Mouse (Mus musculus) stomach, embryonic 14.5 days (tissue): ENCODE measurements around the gene Prickle4. TPM values are rescaled to one million over a fixed set of nuclear protein-coding genes. Genes with fewer than 3 reads are reported as not detected.

Source experiments
- ATAC-seq: fragments of 200-750 bp; cut with Nextera tagmentation; 2 replicates; pipeline ENCODE4 v1.8.0; 2017; ENCODE audit warnings: low read depth, moderate TSS enrichment; ENCODE audit not compliant: insufficient number of reproducible peaks, insufficient read depth, low FRiP score
- H3K27ac ChIP-seq: fragments of 300-500 bp; sonication (generic); 2 replicates; pipeline ENCODE4 v1.5.1; 2014; ENCODE audit warnings: mild to moderate bottlenecking, low read length, moderate library complexity, mixed read lengths
- H3K27me3 ChIP-seq: fragments of 300-500 bp; sonication (generic); 2 replicates; pipeline ENCODE4 v1.6.1; 2014; ENCODE audit warnings: low read length, control low read depth, mixed read lengths; ENCODE audit not compliant: control insufficient read depth, insufficient read depth
- H3K36me3 ChIP-seq: fragments of 300-500 bp; sonication (generic); 2 replicates; pipeline ENCODE4 v1.6.1; 2014; ENCODE audit warnings: mild to moderate bottlenecking, control low read depth, low read length, moderate library complexity, mixed read lengths; ENCODE audit not compliant: control insufficient read depth, insufficient read depth
- H3K4me1 ChIP-seq: fragments of 300-500 bp; sonication (generic); 2 replicates; pipeline ENCODE4 v1.6.1; 2014; ENCODE audit warnings: low read length, control low read depth, mixed read lengths; ENCODE audit not compliant: control insufficient read depth, insufficient read depth
- H3K4me2 ChIP-seq: fragments of 300-500 bp; sonication (generic); replicated peaks from 2 replicates; pipeline ENCODE4 v1.6.1; 2014; ENCODE audit warnings: low read depth, low read length, control low read depth
- H3K4me3 ChIP-seq: fragments of 300-500 bp; sonication (generic); 2 replicates; pipeline ENCODE4 v1.5.1; 2014; ENCODE audit warnings: low read depth, low read length, control low read depth
- H3K9ac ChIP-seq: fragments of 300-500 bp; sonication (generic); replicated peaks from 2 replicates; pipeline ENCODE4 v1.6.1; 2014; ENCODE audit warnings: low read depth, mild to moderate bottlenecking, control low read depth, low read length, moderate library complexity, mixed read lengths
- H3K9me3 ChIP-seq: fragments of 300-500 bp; sonication (generic); 2 replicates; pipeline ENCODE4 v1.6.1; 2016; ENCODE audit warnings: low read depth, low read length, control low read depth; ENCODE audit not compliant: control insufficient read depth
- WGBS: fragments of 180-500 bp; shearing (Covaris S2); extraction: QIAGEN DNeasy Blood & Tissue Kit; methylation state at CpG from one replicate; pipeline ENCODE4 v1.1.7; 2014; 5-methylcytosine and 5-hydroxymethylcytosine counted together
- polyA plus RNA-seq: library from polyadenylated mRNA; unstranded; fragments of >200 nt; fragmentation: Nextera tagmentation; extraction: Ambion mirVana; gene quantifications from 2 replicates; pipeline ENCODE4 v1.2.1, GENCODE M21; 2014

The Prickle4 gene
- polyA plus RNA-seq, 1 experiment from 2014 or later: 2.0 TPM

- Histone ChIP-seq H3K9me3 (no peaks in the 10 kb centered on the region), H3K36me3 (no peaks in the 10 kb centered on the region), H3K4me1 (peaks cover 6% of the 10 kb centered on the region; the same call in 1 of the 2 replicates), H3K27ac (peak within 1 kb of the TSS; percentile 52), H3K4me3 (peak within 1 kb of the TSS; percentile 78), H3K4me2 (peak within 1 kb of the TSS; percentile 97), H3K9ac (peak within 1 kb of the TSS; percentile 60), H3K27me3 (no peaks in the 10 kb centered on the region)
- peak; percentile 67 for ATAC-seq
- under 1% methylated on average over 30 of the region's 47 CpGs for WGBS
Measured at GRCm38 (mm10) chr17:47736856-47737255, 42.3 kb upstream of the Prickle4 start, which contains the start of gene Tfeb. Tfeb (plus strand) TSS chr17:47737030.

DNA sequence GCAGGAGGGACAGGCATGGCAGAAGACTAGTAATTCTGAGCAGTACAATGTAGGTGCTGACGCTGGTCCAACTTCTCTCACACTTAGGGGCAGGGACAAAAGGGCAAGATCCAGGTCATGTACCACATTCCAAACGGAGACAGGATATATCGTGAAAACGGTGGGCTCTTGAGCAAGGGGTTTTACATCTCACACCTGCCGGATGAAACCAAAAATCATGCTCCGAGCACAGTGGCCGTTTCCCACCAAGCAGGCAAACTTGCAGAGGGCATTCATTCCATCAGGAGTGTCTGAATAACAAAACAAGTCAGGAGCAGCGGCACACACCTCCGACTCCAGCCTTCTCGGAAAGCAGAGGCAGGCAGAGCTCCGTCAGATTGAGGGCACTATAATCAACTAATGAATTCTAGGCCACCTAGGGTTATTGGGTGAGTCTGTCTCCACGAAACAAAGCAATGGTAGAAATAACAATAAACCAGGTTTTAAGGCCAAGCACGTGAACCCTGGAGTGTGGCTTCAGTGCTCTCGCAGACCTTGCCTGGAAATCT, 41.1 kb upstream of the Prickle4 start:
- 69% methylated on average over 14 of the region's 14 CpGs for WGBS

DNA sequence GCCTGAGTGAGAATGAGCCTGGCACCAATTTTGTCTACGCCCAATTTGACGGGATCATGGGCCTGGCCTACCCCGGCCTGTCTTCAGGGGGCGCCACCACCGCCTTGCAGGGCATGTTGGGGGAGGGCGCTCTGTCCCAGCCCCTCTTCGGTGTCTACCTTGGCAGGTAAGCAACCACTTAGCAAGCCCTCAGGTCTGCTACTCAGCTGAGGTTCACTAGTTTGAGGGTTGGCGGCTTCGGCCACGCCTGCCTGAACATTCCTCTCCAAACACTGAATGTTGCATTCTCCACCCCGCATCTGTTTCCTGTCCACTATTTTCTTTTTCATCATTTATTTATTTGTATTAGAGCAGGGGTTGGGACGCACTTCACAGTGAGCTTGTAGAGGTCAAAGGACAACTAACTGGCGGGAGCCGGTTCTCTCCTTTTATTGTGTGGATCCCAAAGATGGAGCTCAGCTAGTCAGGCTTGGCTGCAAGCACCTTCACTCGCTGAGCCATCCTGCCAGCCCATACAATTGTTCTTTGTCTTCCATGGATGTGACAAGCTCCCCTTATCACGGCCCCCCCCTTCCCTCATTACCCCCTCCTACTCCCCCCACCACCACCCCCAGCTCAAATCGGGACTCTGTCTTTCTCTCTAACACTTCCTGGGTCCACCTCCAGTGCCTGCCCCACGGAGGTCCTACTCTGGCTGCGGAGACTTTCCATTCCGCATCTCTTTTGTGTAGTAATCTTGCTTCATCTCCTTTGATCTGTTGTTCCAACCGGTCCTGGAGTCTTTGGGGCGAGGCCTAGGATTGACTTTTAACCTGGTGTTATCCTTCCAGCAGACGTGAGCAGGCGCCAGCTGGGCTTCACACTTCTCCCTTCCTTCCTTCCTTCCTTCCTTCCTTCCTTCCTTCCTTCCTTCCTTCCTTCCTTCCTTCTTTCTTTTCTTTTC, 36.4 kb upstream of the Prickle4 start:
- 53% methylated on average over 24 of the region's 24 CpGs for WGBS

More for the DNA sequence above, 41.1 kb upstream of the Prickle4 start:
- Histone ChIP-seq H3K27ac (no peak overlapping the region), H3K4me1 (peaks cover 6% of the 10 kb centered on the region; the same call in 1 of the 2 replicates), H3K4me3 (no peak overlapping the region), H3K9me3 (no peaks in the 10 kb centered on the region), H3K27me3 (no peaks in the 10 kb centered on the region), H3K4me2 (no peak overlapping the region), H3K36me3 (no peaks in the 10 kb centered on the region), H3K9ac (no peak overlapping the region)
- no peak for ATAC-seq

GRCm38 (mm10) chr17:47726566-47726965, 32.0 kb upstream of the Prickle4 start, which contains the start of gene Pgc:
Pgc (plus strand) TSS chr17:47726842.
- H3K4me1 ChIP-seq: no peaks in the 10 kb centered on the region
- WGBS: 63% methylated on average over 11 of the region's 11 CpGs
- no peak for ATAC-seq

More for the DNA sequence above, 36.4 kb upstream of the Prickle4 start:
- ATAC-seq: no peak
- no peak overlapping the region for H3K4me3 ChIP-seq
- no peaks in the 10 kb centered on the region for H3K4me1 ChIP-seq
- no peaks in the 10 kb centered on the region for H3K36me3 ChIP-seq
- H3K4me2 ChIP-seq: no peak overlapping the region
- no peak overlapping the region for H3K27ac ChIP-seq
- no peaks in the 10 kb centered on the region for H3K27me3 ChIP-seq
- no peaks in the 10 kb centered on the region for H3K9me3 ChIP-seq
- H3K9ac ChIP-seq: no peak overlapping the region

GRCm38 (mm10) chr17:47721183-47721582, 26.6 kb upstream of the Prickle4 start:
- Histone ChIP-seq H3K27me3 (no peaks in the 10 kb centered on the region), H3K4me2 (no peak overlapping the region), H3K4me3 (no peak overlapping the region), H3K27ac (no peak overlapping the region), H3K4me1 (no peaks in the 10 kb centered on the region), H3K36me3 (no peaks in the 10 kb centered on the region), H3K9me3 (no peaks in the 10 kb centered on the region), H3K9ac (no peak overlapping the region)
- ATAC-seq: no peak
- WGBS: 81% methylated on average over 4 of the region's 4 CpGs

More at GRCm38 (mm10) chr17:47726566-47726965, 32.0 kb upstream of the Prickle4 start, which contains the start of gene Pgc:
- H3K9me3 ChIP-seq: no peaks in the 10 kb centered on the region
- no peaks in the 10 kb centered on the region for H3K36me3 ChIP-seq
- no peak within 1 kb of the TSS for H3K9ac ChIP-seq
- H3K4me3 ChIP-seq: no peak within 1 kb of the TSS
- H3K27me3 ChIP-seq: no peaks in the 10 kb centered on the region
- H3K4me2 ChIP-seq: no peak within 1 kb of the TSS
- no peak within 1 kb of the TSS for H3K27ac ChIP-seq

- Histone ChIP-seq H3K36me3 (no peaks in the 10 kb centered on the region), H3K27ac (no peak overlapping the region), H3K4me3 (no peak overlapping the region), H3K9me3 (no peaks in the 10 kb centered on the region), H3K4me1 (no peaks in the 10 kb centered on the region), H3K4me2 (no peak overlapping the region), H3K27me3 (no peaks in the 10 kb centered on the region), H3K9ac (no peak overlapping the region)
- 53% methylated on average over 3 of the region's 3 CpGs for WGBS
- no peak for ATAC-seq
Measured at GRCm38 (mm10) chr17:47715037-47715436, 20.5 kb upstream of the Prickle4 start.

GRCm38 (mm10) chr17:47712889-47713571, 18.5 kb upstream of the Prickle4 start:
- Histone ChIP-seq H3K27me3 (no peaks in the 10 kb centered on the region), H3K27ac (no peak overlapping the region), H3K4me2 (no peak overlapping the region), H3K4me1 (0 out of 2 replicates have a peak, but pooled peaks cover 3% of the 10 kb centered on the region), H3K4me3 (no peak overlapping the region), H3K9me3 (no peaks in the 10 kb centered on the region), H3K9ac (no peak overlapping the region), H3K36me3 (no peaks in the 10 kb centered on the region)
- 63% methylated on average over 14 of the region's 22 CpGs for WGBS
- ATAC-seq: no peak

- H3K9me3 ChIP-seq: no peaks in the 10 kb centered on the region
- H3K4me3 ChIP-seq: no peak overlapping the region
- H3K9ac ChIP-seq: no peak overlapping the region
- peaks cover 4% of the 10 kb centered on the region; the same call in 1 of the 2 replicates for H3K4me1 ChIP-seq
- no peak overlapping the region for H3K27ac ChIP-seq
- H3K4me2 ChIP-seq: no peak overlapping the region
- WGBS: 58% methylated on average over 6 of the region's 6 CpGs
- peak; percentile 42; the same call in 1 of the 2 replicates for ATAC-seq
- H3K36me3 ChIP-seq: no peaks in the 10 kb centered on the region
- no peaks in the 10 kb centered on the region for H3K27me3 ChIP-seq
Measured at GRCm38 (mm10) chr17:47711883-47712282, 17.3 kb upstream of the Prickle4 start.
